Comparison of ENCODE assay signal across 17 mouse cellular contexts in the genomic region with DNA sequence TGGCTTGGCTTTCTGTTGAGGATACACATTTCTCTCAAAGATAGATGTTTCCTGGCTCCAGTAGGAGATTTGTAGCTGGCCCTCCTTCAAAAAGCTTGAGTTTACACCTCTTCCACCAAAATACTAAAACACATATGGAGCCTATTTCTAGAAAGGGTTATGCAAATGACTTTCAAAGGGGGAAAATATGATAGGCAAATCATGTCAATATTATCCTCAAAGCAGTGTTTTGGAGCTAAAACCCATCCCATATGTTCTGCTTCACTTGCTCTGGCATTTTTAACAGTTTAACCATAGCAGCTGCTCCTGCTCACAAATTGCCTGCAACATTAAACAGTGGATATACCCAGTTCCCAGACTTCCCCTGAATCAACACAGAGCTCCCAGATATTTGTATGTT.
DNase-seq lines count a peak whose midpoint lies in the region; ATAC-seq and TF ChIP-seq lines count a peak whose summit lies in the region.
"Had no signal": no experiment of that assay in that cellular context is flagged by ENCODE, and none has a peak within 500 bp of the region (broad histone marks: within the 10 kb centered on the region; RNA-seq: fewer than 3 reads in every experiment).

No protein-coding gene starts in this region.

- peak; percentile 6 to 47 for DNase-seq in frontal cortex, postnatal 36 days (ENCODE audit: low spot score in 2 of 2)
- no peak for DNase-seq in frontal cortex, postnatal 25 days (ENCODE audit: low spot score in 2 of 2)
- peak; percentile 30 for DNase-seq in right cerebral cortex, adult 18-20 months
- DNase-seq in right cerebral cortex, postnatal 4 days, result no peak
- DNase-seq in layer of hippocampus, adult 9-10 months (ENCODE audit: low spot score), result peak; percentile 20
- DNase-seq in yolk sac, embryonic 10.5 days (ENCODE audit: low spot score), result peak; percentile 1
- no peak for DNase-seq in thymus, adult 2 months
- DNase-seq: cerebellum, adult 2 months; thymus, postnatal 4 days had no signal

- H3K4me2 ChIP-seq in heart, embryonic 12.5 days, result no peak overlapping the region
- H3K4me2 ChIP-seq: heart, embryonic 11.5 days; intestine, embryonic 15.5 days; limb, embryonic 15.5 days; midbrain, embryonic 15.5 days; neural tube, embryonic 12.5 days had no signal

- H3K27me3 ChIP-seq in thymus, adult 2 months (ENCODE audit: control insufficient read depth, insufficient read depth, low read length), result no peaks in the 10 kb centered on the region
- no peaks in the 10 kb centered on the region for H3K27me3 ChIP-seq in heart, embryonic 12.5 days (replicated peaks)
- H3K27me3 ChIP-seq: intestine, embryonic 15.5 days; limb, embryonic 15.5 days; midbrain, embryonic 15.5 days; neural tube, embryonic 12.5 days had no signal

- H3K4me3 ChIP-seq in thymus, adult 2 months (ENCODE audit: control insufficient read depth, insufficient read depth, low read length), result no peak overlapping the region
- no peak overlapping the region for H3K4me3 ChIP-seq in heart, embryonic 12.5 days
- H3K4me3 ChIP-seq: intestine, embryonic 15.5 days; limb, embryonic 15.5 days; midbrain, embryonic 15.5 days; neural tube, embryonic 12.5 days had no signal

- H3K9me3 ChIP-seq in heart, embryonic 12.5 days (replicated peaks), result no peaks in the 10 kb centered on the region
- H3K9me3 ChIP-seq: intestine, embryonic 15.5 days; limb, embryonic 15.5 days; midbrain, embryonic 15.5 days; neural tube, embryonic 12.5 days had no signal

- H3K9ac ChIP-seq in heart, embryonic 12.5 days, result no peak overlapping the region
- H3K9ac ChIP-seq: intestine, embryonic 15.5 days; limb, embryonic 15.5 days; midbrain, embryonic 15.5 days; neural tube, embryonic 12.5 days had no signal

- ATAC-seq in heart, embryonic 12.5 days (ENCODE audit: insufficient number of reproducible peaks, low FRiP score), result no peak
- ATAC-seq: activated CD4-positive, CD25-positive, alpha-beta regulatory T cell, adult 4 months; intestine, embryonic 15.5 days; midbrain, embryonic 15.5 days had no signal

- no peak for TF ChIP-seq POLR2A in thymus, adult 2 months (IDR thresholded peaks at IDR 0.05; ENCODE audit: control insufficient read depth, extremely low read depth, insufficient read depth, low read length, poor library complexity)

- no peak for TF ChIP-seq CTCF in thymus, adult 2 months (IDR thresholded peaks at IDR 0.05; ENCODE audit: borderline replicate concordance, control insufficient read depth, extremely low read depth, insufficient read depth, low read length, poor library complexity)

- H3K4me1 ChIP-seq in thymus, adult 2 months (replicated peaks; ENCODE audit: control insufficient read depth, insufficient read depth, low read length), result no peaks in the 10 kb centered on the region
- H3K4me1 ChIP-seq in heart, embryonic 12.5 days (replicated peaks), result no peaks in the 10 kb centered on the region
- H3K4me1 ChIP-seq: intestine, embryonic 15.5 days; limb, embryonic 15.5 days; midbrain, embryonic 15.5 days; neural tube, embryonic 12.5 days had no signal

- H3K36me3 ChIP-seq in thymus, adult 2 months (ENCODE audit: control insufficient read depth, insufficient read depth, low read length), result no peaks in the 10 kb centered on the region
- H3K36me3 ChIP-seq in heart, embryonic 12.5 days, result no peaks in the 10 kb centered on the region
- H3K36me3 ChIP-seq: intestine, embryonic 15.5 days; limb, embryonic 15.5 days; midbrain, embryonic 15.5 days; neural tube, embryonic 12.5 days had no signal

- H3K27ac ChIP-seq in thymus, adult 2 months (ENCODE audit: control insufficient read depth, insufficient read depth, low read length), result no peak overlapping the region
- no peak overlapping the region for H3K27ac ChIP-seq in heart, embryonic 12.5 days (ENCODE audit: poor library complexity, severe bottlenecking)
- H3K27ac ChIP-seq: intestine, embryonic 15.5 days; limb, embryonic 15.5 days; macrophage; midbrain, embryonic 15.5 days; neural tube, embryonic 12.5 days had no signal

Comparison
In these comparisons a context has a peak if more than half of its experiments do, and no peak if none do; other contexts are left out.
1. DNase-seq: peak in frontal cortex, postnatal 36 days (2 of 2), right cerebral cortex, adult 18-20 months (single experiment), layer of hippocampus, adult 9-10 months (single experiment) and yolk sac, embryonic 10.5 days (single experiment); none in frontal cortex, postnatal 25 days (0 of 2), right cerebral cortex, postnatal 4 days (single experiment) and thymus, adult 2 months (single experiment).